In genomic region chr7:68064647-68065362, GRCm38 (mm10) we compare ENCODE assay signal across 7 mouse cellular contexts.
DNase-seq lines count a peak whose midpoint lies in the region; ATAC-seq and TF ChIP-seq lines count a peak whose summit lies in the region.

No protein-coding gene starts in this region.

- H3K27ac ChIP-seq in lung, embryonic 14.5 days (ENCODE audit: low read depth): no peak overlapping the region
- peak overlapping the region; percentile 15; the same call in 1 of the 2 replicates for H3K27ac ChIP-seq in forebrain, postnatal 0 days (ENCODE audit: low read depth, low read length)
- 0 out of 2 replicates have a peak overlapping the region, but pooled peaks have one; percentile 24 for H3K27ac ChIP-seq in small intestine, adult 2 months (ENCODE audit: insufficient read depth, low read depth, low read length)

- ATAC-seq in lung, embryonic 14.5 days (ENCODE audit: insufficient read depth): peak; percentile 28; the same call in 1 of the 2 replicates
- peak; percentile 8; the same call in 1 of the 2 replicates for ATAC-seq in forebrain, postnatal 0 days
- ATAC-seq in erythroid progenitor cell, adult 5-6 weeks (replicated peaks; ENCODE audit: low FRiP score, poor library complexity, severe bottlenecking): no peak

- H3K4me1 ChIP-seq in lung, embryonic 14.5 days (ENCODE audit: insufficient read depth): peaks cover 25% of the 10 kb centered on the region
- peaks cover 12% of the 10 kb centered on the region for H3K4me1 ChIP-seq in lung, adult 2 months (ENCODE audit: control insufficient read depth, insufficient read depth, low read length)
- H3K4me1 ChIP-seq in forebrain, postnatal 0 days (ENCODE audit: insufficient read depth): peaks cover 4% of the 10 kb centered on the region
- 0 out of 2 replicates have a peak, but pooled peaks cover 3% of the 10 kb centered on the region for H3K4me1 ChIP-seq in small intestine, adult 2 months (ENCODE audit: control insufficient read depth, insufficient read depth, insufficient read length, low read length)

- peak; percentile 86 for DNase-seq in lung, embryonic 14.5 days
- no peak for DNase-seq in lung, adult 2 months
- DNase-seq in forebrain, postnatal 0 days: no peak
- DNase-seq in kidney, adult 18-20 months: peak; percentile 44
- DNase-seq in ovary, postnatal 14 days (ENCODE audit: low spot score): no peak

- no peaks in the 10 kb centered on the region for H3K9me3 ChIP-seq in lung, embryonic 14.5 days (ENCODE audit: low read depth, low read length)
- no peaks in the 10 kb centered on the region for H3K9me3 ChIP-seq in forebrain, postnatal 0 days (ENCODE audit: low read length)

- H3K9ac ChIP-seq in lung, embryonic 14.5 days: no peak overlapping the region
- H3K9ac ChIP-seq in forebrain, postnatal 0 days: no peak overlapping the region

- no peak for TF ChIP-seq CTCF in lung, embryonic 14.5 days (IDR thresholded peaks at IDR 0.05; ENCODE audit: low read depth)
- TF ChIP-seq CTCF in lung, adult 2 months (IDR thresholded peaks at IDR 0.05; ENCODE audit: insufficient read depth, low read length): no peak
- TF ChIP-seq CTCF in forebrain, postnatal 0 days (IDR thresholded peaks at IDR 0.05; ENCODE audit: low read depth): no peak
- TF ChIP-seq CTCF in small intestine, adult 2 months (IDR thresholded peaks at IDR 0.05; ENCODE audit: extremely low read depth, insufficient read length, insufficient replicate concordance, low read depth, low read length): no peak

- no peaks in the 10 kb centered on the region for H3K36me3 ChIP-seq in lung, embryonic 14.5 days (ENCODE audit: insufficient read depth)
- no peaks in the 10 kb centered on the region for H3K36me3 ChIP-seq in forebrain, postnatal 0 days (ENCODE audit: insufficient read depth)
- H3K36me3 ChIP-seq in small intestine, adult 2 months (ENCODE audit: control insufficient read depth, insufficient read depth, low read length): no peaks in the 10 kb centered on the region

- WGBS in lung, embryonic 14.5 days: 36% methylated on average over 11 of the region's 11 CpGs
- WGBS in lung, adult 2 months: 30% methylated on average over 11 of the region's 11 CpGs
- WGBS in forebrain, postnatal 0 days: 27% methylated on average over 11 of the region's 11 CpGs
- 49% methylated on average over 11 of the region's 11 CpGs for WGBS in small intestine, adult 2 months

- H3K4me3 ChIP-seq in lung, embryonic 14.5 days (ENCODE audit: low read depth, low read length): no peak overlapping the region
- H3K4me3 ChIP-seq in lung, adult 2 months (replicated peaks; ENCODE audit: extremely low read depth, low read depth, low read length): no peak overlapping the region
- no peak overlapping the region for H3K4me3 ChIP-seq in forebrain, postnatal 0 days (ENCODE audit: low read depth, low read length)
- no peak overlapping the region for H3K4me3 ChIP-seq in small intestine, adult 2 months (ENCODE audit: low read depth, low read length)

- no peak for TF ChIP-seq POLR2A in lung, adult 2 months (IDR thresholded peaks at IDR 0.05; ENCODE audit: borderline replicate concordance, extremely low read depth, low read depth, low read length)
- TF ChIP-seq POLR2A in small intestine, adult 2 months (IDR thresholded peaks at IDR 0.05; ENCODE audit: low read depth, low read length): no peak

- H3K27me3 ChIP-seq in lung, embryonic 14.5 days (ENCODE audit: insufficient read depth, low read length): no peaks in the 10 kb centered on the region
- no peaks in the 10 kb centered on the region for H3K27me3 ChIP-seq in forebrain, postnatal 0 days (ENCODE audit: insufficient read depth, low read length)
- H3K27me3 ChIP-seq in small intestine, adult 2 months (ENCODE audit: control insufficient read depth, insufficient read depth, low read length): no peaks in the 10 kb centered on the region

- 0 out of 2 replicates have a peak overlapping the region, but pooled peaks have one; percentile 11 for H3K4me2 ChIP-seq in lung, embryonic 14.5 days
- H3K4me2 ChIP-seq in forebrain, postnatal 0 days (ENCODE audit: low read depth): no peak overlapping the region

Comparison
In these comparisons a context has a peak if more than half of its experiments do, and no peak if none do; other contexts are left out.
1. DNase-seq: peak in lung, embryonic 14.5 days (single experiment) and kidney, adult 18-20 months (single experiment); none in lung, adult 2 months (single experiment), forebrain, postnatal 0 days (single experiment) and ovary, postnatal 14 days (single experiment).